Mouse (Mus musculus) kidney, embryonic 14.5 days (tissue): Measurements from ENCODE around the gene Snrpa. TPM values are rescaled to one million over a fixed set of nuclear protein-coding genes. Genes with fewer than 3 reads are reported as not detected.
"Not testable (repeated sequence)": the region's sequence is repeated elsewhere in the genome, so short reads cannot be mapped to it uniquely, and the experiment has no call there.

ENCODE experiments used
- ATAC-seq: fragments of 200-750 bp; cut with Nextera tagmentation; 2 replicates; pipeline ENCODE4 v1.8.0; 2017; ENCODE audit warnings: moderate number of reproducible peaks, mild to moderate bottlenecking, moderate TSS enrichment, moderate library complexity; ENCODE audit not compliant: low FRiP score, low TSS enrichment
- H3K27ac ChIP-seq: fragments of 300-500 bp; sonication (generic); 2 replicates; pipeline ENCODE4 v1.5.1; 2014; ENCODE audit warnings: low read depth, mild to moderate bottlenecking, low read length, moderate library complexity, mixed read lengths
- H3K27me3 ChIP-seq: fragments of 300-500 bp; sonication (generic); 2 replicates; pipeline ENCODE4 v1.6.1; 2014; ENCODE audit warnings: mild to moderate bottlenecking, low read length; ENCODE audit not compliant: control insufficient read depth, insufficient read depth
- H3K36me3 ChIP-seq: fragments of 300-500 bp; sonication (generic); 2 replicates; pipeline ENCODE4 v1.6.1; 2014; ENCODE audit warnings: low read length, mixed read lengths; ENCODE audit not compliant: control insufficient read depth, insufficient read depth
- H3K4me1 ChIP-seq: fragments of 300-500 bp; sonication (generic); 2 replicates; pipeline ENCODE4 v1.6.1; 2014; ENCODE audit warnings: low read length, mixed read lengths; ENCODE audit not compliant: control insufficient read depth, insufficient read depth
- H3K4me2 ChIP-seq: fragments of 300-500 bp; sonication (generic); replicated peaks from 2 replicates; pipeline ENCODE4 v1.6.1; 2014; ENCODE audit warnings: low read depth, mild to moderate bottlenecking, low read length
- H3K4me3 ChIP-seq: fragments of 300-500 bp; sonication (generic); 2 replicates; pipeline ENCODE4 v1.5.1; 2014; ENCODE audit warnings: mild to moderate bottlenecking, low read length
- H3K9ac ChIP-seq: fragments of 300-500 bp; sonication (generic); 2 replicates; pipeline ENCODE4 v1.6.1; 2014; ENCODE audit warnings: low read depth, mild to moderate bottlenecking, low read length, moderate library complexity
- H3K9me3 ChIP-seq: fragments of 300-500 bp; sonication (generic); 2 replicates; pipeline ENCODE4 v1.6.1; 2016; ENCODE audit warnings: low read length; ENCODE audit not compliant: control insufficient read depth
- WGBS: fragments of 180-500 bp; shearing (Covaris S2); extraction: QIAGEN DNeasy Blood & Tissue Kit; methylation state at CpG from one replicate; pipeline ENCODE4 v1.1.7; 2014; 5-methylcytosine and 5-hydroxymethylcytosine counted together
- polyA plus RNA-seq: library from polyadenylated mRNA; unstranded; fragments of >200 nt; fragmentation: Nextera tagmentation; extraction: Ambion mirVana; gene quantifications from 2 replicates; pipeline ENCODE4 v1.2.1, GENCODE M21; 2014

The Snrpa gene
- polyA plus RNA-seq = 322 and 327 TPM in 2 replicates

GRCm38 (mm10) chr7:27195681-27196611 is at the start of gene Snrpa, which contains the start of gene BC024978:
Snrpa (minus strand) TSS chr7:27196271.
BC024978 (plus strand) TSS chr7:27195781.
- H3K9me3 ChIP-seq = no peaks in the 10 kb centered on the region
- H3K4me1 ChIP-seq = peaks cover 12% of the 10 kb centered on the region; the same call in 1 of the 2 replicates
- H3K4me2 ChIP-seq = peak within 1 kb of the TSS; percentile 72
- peaks cover 33% of the 10 kb centered on the region for H3K36me3 ChIP-seq
- H3K4me3 ChIP-seq = peak within 1 kb of the TSS; percentile 82
- ATAC-seq = peak; percentile 99
- peak within 1 kb of the TSS; percentile 97 for H3K9ac ChIP-seq
- WGBS = under 1% methylated on average over 64 of the region's 64 CpGs
- H3K27me3 ChIP-seq = no peaks in the 10 kb centered on the region
- H3K27ac ChIP-seq = peak within 1 kb of the TSS; percentile 99

GRCm38 (mm10) chr7:27244088-27244487 is 48.0 kb upstream of the Snrpa start:
- H3K4me2 ChIP-seq, H3K27me3 ChIP-seq, H3K4me3 ChIP-seq, H3K27ac ChIP-seq, ATAC-seq, H3K9ac ChIP-seq, H3K4me1 ChIP-seq, H3K9me3 ChIP-seq: not testable (repeated sequence)
- WGBS = 91% methylated on average over 2 of the region's 2 CpGs
- H3K36me3 ChIP-seq = peaks cover 33% of the 10 kb centered on the region; the same call in 1 of the 2 replicates

GRCm38 (mm10) chr7:27243211-27243610 is 47.1 kb upstream of the Snrpa start:
- Histone ChIP-seq H3K27me3 (no peaks in the 10 kb centered on the region), H3K36me3 (peaks cover 33% of the 10 kb centered on the region; the same call in 1 of the 2 replicates), H3K4me3 (no peak overlapping the region), H3K27ac (no peak overlapping the region), H3K9ac (no peak overlapping the region), H3K9me3 (no peaks in the 10 kb centered on the region), H3K4me1 (no peaks in the 10 kb centered on the region), H3K4me2 (no peak overlapping the region)
- whole genome bisulfite sequencing = 40% methylated on average over 8 of the region's 8 CpGs
- peak; percentile 11; the same call in 1 of the 2 replicates for ATAC-seq

DNA sequence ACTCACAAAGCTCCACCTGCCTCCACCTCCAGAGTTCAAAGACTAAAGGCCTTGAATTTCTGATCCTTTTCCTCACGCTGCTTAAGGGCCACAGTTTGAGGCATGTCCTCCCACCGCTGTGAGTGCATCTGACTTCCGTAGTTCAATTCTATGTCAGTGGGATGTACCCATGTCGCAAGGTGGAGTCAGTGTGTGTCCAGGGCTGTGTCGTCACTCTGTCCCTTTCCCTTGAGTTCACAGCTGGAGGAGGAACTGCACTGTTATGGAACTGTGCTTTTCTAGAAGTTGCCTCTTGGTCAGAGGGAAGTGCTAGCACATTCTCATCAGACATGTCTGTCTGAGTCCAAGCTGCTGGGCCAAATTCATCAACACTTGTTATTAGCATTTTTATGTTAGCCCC is 42.5 kb upstream of the Snrpa start:
- H3K36me3 ChIP-seq = peaks cover 18% of the 10 kb centered on the region; the same call in 1 of the 2 replicates
- H3K4me3 ChIP-seq = no peak overlapping the region
- no peak overlapping the region for H3K4me2 ChIP-seq
- H3K4me1 ChIP-seq = peaks cover 4% of the 10 kb centered on the region
- ATAC-seq = no peak
- WGBS = 89% methylated on average over 5 of the region's 5 CpGs
- no peak overlapping the region for H3K27ac ChIP-seq
- H3K9me3 ChIP-seq = no peaks in the 10 kb centered on the region
- no peak overlapping the region for H3K9ac ChIP-seq
- H3K27me3 ChIP-seq = no peaks in the 10 kb centered on the region

GRCm38 (mm10) chr7:27237527-27237926 is 41.5 kb upstream of the Snrpa start:
- no peak for ATAC-seq
- Histone ChIP-seq H3K36me3 (peaks cover 12% of the 10 kb centered on the region; the same call in 1 of the 2 replicates), H3K27me3 (no peaks in the 10 kb centered on the region), H3K4me3 (no peak overlapping the region), H3K9ac (no peak overlapping the region), H3K9me3 (no peaks in the 10 kb centered on the region), H3K27ac (no peak overlapping the region), H3K4me1 (peaks cover 6% of the 10 kb centered on the region), H3K4me2 (no peak overlapping the region)
- WGBS = 78% methylated on average over 2 of the region's 2 CpGs

- 89% methylated on average over 2 of the region's 2 CpGs for WGBS
- no peak overlapping the region for H3K4me2 ChIP-seq
- ATAC-seq = no peak
Measured at GRCm38 (mm10) chr7:27235726-27236125, 39.7 kb upstream of the Snrpa start.

GRCm38 (mm10) chr7:27233300-27233699 is 37.2 kb upstream of the Snrpa start:
- peak overlapping the region; percentile 58 for H3K9ac ChIP-seq
- peaks cover 9% of the 10 kb centered on the region for H3K4me1 ChIP-seq
- no peaks in the 10 kb centered on the region for H3K9me3 ChIP-seq
- H3K4me2 ChIP-seq = peak overlapping the region; percentile 63
- WGBS = 5% methylated on average over 6 of the region's 6 CpGs
- H3K27ac ChIP-seq = peak overlapping the region; percentile 20; the same call in 1 of the 2 replicates
- no peaks in the 10 kb centered on the region for H3K36me3 ChIP-seq
- H3K27me3 ChIP-seq = no peaks in the 10 kb centered on the region
- H3K4me3 ChIP-seq = peak overlapping the region; percentile 53
- ATAC-seq = peak; percentile 33; the same call in 1 of the 2 replicates

More at GRCm38 (mm10) chr7:27235726-27236125, 39.7 kb upstream of the Snrpa start:
- Histone ChIP-seq H3K27me3 (no peaks in the 10 kb centered on the region), H3K4me1 (peaks cover 6% of the 10 kb centered on the region), H3K27ac (no peak overlapping the region), H3K4me3 (no peak overlapping the region), H3K9ac (no peak overlapping the region), H3K9me3 (no peaks in the 10 kb centered on the region), H3K36me3 (peaks cover 5% of the 10 kb centered on the region; the same call in 1 of the 2 replicates)

GRCm38 (mm10) chr7:27232781-27233281 is 36.8 kb upstream of the Snrpa start, which contains the start of gene Coq8b:
Coq8b (plus strand) TSS chr7:27233023.
- under 1% methylated on average over 25 of the region's 25 CpGs for WGBS

More at GRCm38 (mm10) chr7:27232781-27233281, 36.8 kb upstream of the Snrpa start, which contains the start of gene Coq8b:
- Histone ChIP-seq H3K9ac (peak within 1 kb of the TSS; percentile 58), H3K36me3 (no peaks in the 10 kb centered on the region), H3K4me2 (peak within 1 kb of the TSS; percentile 63), H3K4me1 (peaks cover 9% of the 10 kb centered on the region), H3K27ac (peak within 1 kb of the TSS; percentile 57; the same call in 1 of the 2 replicates), H3K9me3 (no peaks in the 10 kb centered on the region), H3K27me3 (no peaks in the 10 kb centered on the region), H3K4me3 (peak within 1 kb of the TSS; percentile 53)
- peak; percentile 92 for ATAC-seq
